Mouse (Mus musculus) testis, adult 2 months (tissue): ENCODE data around the gene Fkbp15.
"Not testable (repeated sequence)": the region's sequence is repeated elsewhere in the genome, so short reads cannot be mapped to it uniquely, and the experiment has no call there.

Experiments used
- CTCF ChIP-seq: fragments of 200-500 bp; IDR thresholded peaks from 2 replicates; pipeline ENCODE4 v1.5.1; 2012; ENCODE audit warnings: low read depth, mild to moderate bottlenecking, inconsistent platforms, low read length, moderate library complexity; ENCODE audit not compliant: control insufficient read depth, insufficient read depth, insufficient replicate concordance
- POLR2A ChIP-seq: fragments of 200-500 bp; IDR thresholded peaks from 2 replicates; pipeline ENCODE4 v1.6.1; 2012; ENCODE audit warnings: low read depth, mild to moderate bottlenecking, inconsistent platforms, low read length, moderate library complexity; ENCODE audit not compliant: control insufficient read depth

DNA sequence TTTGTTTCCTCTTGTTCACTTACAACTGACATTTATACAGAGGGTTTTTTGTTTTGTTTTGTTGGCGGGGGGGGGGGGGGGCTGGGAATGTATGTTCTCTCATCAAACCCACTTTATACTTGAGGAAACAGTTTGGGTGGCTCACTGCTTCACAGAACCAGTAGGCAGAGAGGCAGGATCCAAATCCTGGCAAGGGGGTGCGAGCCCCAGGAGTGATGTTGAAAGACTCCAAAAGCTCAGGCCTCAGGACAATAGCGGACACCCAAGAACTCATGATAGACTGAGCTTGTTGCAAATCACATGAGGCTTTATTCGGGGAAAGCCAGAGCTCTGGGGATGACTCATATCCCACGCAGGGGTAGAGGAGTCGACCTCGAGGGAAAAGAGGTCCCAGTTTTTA lies 94.3 kb downstream of the Fkbp15 start:
- not testable (repeated sequence) for TF ChIP-seq POLR2A, CTCF
